In the genomic region with DNA sequence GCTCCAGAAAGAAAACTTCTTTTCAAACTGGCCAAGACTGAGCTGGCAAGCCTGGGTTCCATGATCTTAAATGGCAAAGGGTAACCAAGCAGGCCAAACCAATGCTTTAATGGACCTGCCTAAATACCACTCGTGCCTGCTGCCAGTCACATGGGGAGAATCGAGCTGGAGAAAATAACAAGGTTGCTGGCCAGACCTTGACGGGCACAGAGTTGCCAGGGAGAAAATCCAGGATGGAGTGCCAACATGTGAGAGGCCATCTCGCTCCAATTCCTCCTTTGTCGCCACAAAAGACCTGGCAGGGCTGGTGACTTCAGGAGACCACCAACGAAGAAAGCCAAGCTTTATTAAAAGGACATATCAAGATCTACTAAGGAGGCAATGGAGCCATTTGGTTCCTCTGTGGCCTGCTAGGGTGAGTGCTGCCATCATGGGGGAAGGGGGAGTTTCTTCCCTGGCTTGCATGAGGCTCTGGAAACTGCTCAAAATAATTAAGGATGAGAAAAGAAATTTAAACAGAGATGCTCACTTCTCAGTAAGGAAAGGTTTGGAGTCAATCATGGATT, we compare ENCODE assay signal across 11 mouse cellular contexts. TPM values are rescaled to one million over a fixed set of nuclear protein-coding genes. Genes with fewer than 3 reads are reported as not detected.
DNase-seq lines count a peak whose midpoint lies in the region; ATAC-seq and TF ChIP-seq lines count a peak whose summit lies in the region.
"Had no signal": no experiment of that assay in that cellular context is flagged by ENCODE, and none has a peak within 500 bp of the region (broad histone marks: within the 10 kb centered on the region; RNA-seq: fewer than 3 reads in every experiment).

No protein-coding gene starts in this region.

- 0 out of 2 replicates have a peak, but pooled peaks have one; percentile 45 for ATAC-seq in midbrain, embryonic 15.5 days (replicated peaks)
- no peak for ATAC-seq in midbrain, embryonic 11.5 days (ENCODE audit: low FRiP score)
- ATAC-seq in inflammation-experienced regulatory T-cells, adult 6 months: no peak

- H3K27ac ChIP-seq in gastrocnemius, adult 2 months: peak overlapping the region; percentile 82
- H3K27ac ChIP-seq in midbrain, embryonic 15.5 days: no peak overlapping the region
- H3K27ac ChIP-seq in midbrain, embryonic 11.5 days (ENCODE audit: low read depth, low read length): no peak overlapping the region
- H3K27ac ChIP-seq: heart, embryonic 13.5 days had no signal

- no peaks in the 10 kb centered on the region for H3K36me3 ChIP-seq in midbrain, embryonic 15.5 days (replicated peaks)
- no peaks in the 10 kb centered on the region; the same call in 1 of the 2 replicates for H3K36me3 ChIP-seq in midbrain, embryonic 11.5 days (ENCODE audit: control insufficient read depth, insufficient read depth, low read length)

- WGBS in midbrain, embryonic 15.5 days: 80% methylated on average over 6 of the region's 6 CpGs
- WGBS in midbrain, embryonic 11.5 days: 83% methylated on average over 6 of the region's 6 CpGs

- peak; percentile 69 for DNase-seq in gastrocnemius, adult 2 months
- DNase-seq in gastrocnemius, postnatal 4 days (ENCODE audit: low spot score in 2 of 2): no peak
- DNase-seq in midbrain, embryonic 11.5 days (ENCODE audit: low spot score, missing footprints): no peak
- DNase-seq in cerebellum, adult 9-11 months: peak; percentile 72
- DNase-seq in kidney, postnatal 36 days: peak; percentile 20 to 21
- no peak for DNase-seq in spleen, postnatal 36 days (ENCODE audit: low spot score in 2 of 2)

- H3K4me1 ChIP-seq in midbrain, embryonic 15.5 days: no peaks in the 10 kb centered on the region
- H3K4me1 ChIP-seq in midbrain, embryonic 11.5 days (ENCODE audit: control insufficient read depth, insufficient read depth, low read length): peaks cover 2% of the 10 kb centered on the region; the same call in 1 of the 2 replicates

- no peak overlapping the region for H3K4me2 ChIP-seq in midbrain, embryonic 15.5 days
- H3K4me2 ChIP-seq in midbrain, embryonic 11.5 days: no peak overlapping the region
- H3K4me2 ChIP-seq: heart, embryonic 13.5 days had no signal

- no peaks in the 10 kb centered on the region for H3K27me3 ChIP-seq in midbrain, embryonic 15.5 days (replicated peaks)
- H3K27me3 ChIP-seq in midbrain, embryonic 11.5 days (ENCODE audit: control insufficient read depth, insufficient read depth, low read length): no peaks in the 10 kb centered on the region
- H3K27me3 ChIP-seq: heart, embryonic 13.5 days had no signal

- H3K4me3 ChIP-seq in gastrocnemius, adult 2 months: peak overlapping the region; percentile 36
- H3K4me3 ChIP-seq in midbrain, embryonic 15.5 days: no peak overlapping the region
- H3K4me3 ChIP-seq in midbrain, embryonic 11.5 days (ENCODE audit: low read depth, low read length): no peak overlapping the region
- H3K4me3 ChIP-seq: heart, embryonic 13.5 days had no signal

- no peak for TF ChIP-seq CTCF in gastrocnemius, adult 2 months (IDR thresholded peaks at IDR 0.05)

- intact Hi-C loops in gastrocnemius, adult 2 months (cut with DNase I): loop anchor here (2.0 kb wide), 1 partner anchor 43 kb away; no protein-coding TSS in a partner anchor

- no peak overlapping the region for H3K9ac ChIP-seq in midbrain, embryonic 15.5 days
- H3K9ac ChIP-seq in midbrain, embryonic 11.5 days (ENCODE audit: low read length): no peak overlapping the region
- H3K9ac ChIP-seq: heart, embryonic 13.5 days had no signal

- H3K9me3 ChIP-seq in midbrain, embryonic 15.5 days: no peaks in the 10 kb centered on the region
- no peaks in the 10 kb centered on the region for H3K9me3 ChIP-seq in midbrain, embryonic 11.5 days (ENCODE audit: control insufficient read depth, low read length)
- H3K9me3 ChIP-seq: heart, embryonic 13.5 days had no signal

RNA-seq across cellular contexts. Expression of a gene that starts 10.4 kb away (rescaled TPM):
- not detected for total RNA-seq in gastrocnemius, adult 2 months (2021)
- total RNA-seq in gastrocnemius, postnatal 4 days (2021): not detected
- 22.1 and 26.4 TPM in 2 replicates for polyA plus RNA-seq in midbrain, embryonic 15.5 days (2015; fragmentation: Nextera tagmentation; extraction: Ambion mirVana)
- 22.6 and 23.7 TPM in 2 replicates for polyA plus RNA-seq in midbrain, embryonic 11.5 days (2014; fragmentation: Nextera tagmentation; extraction: Ambion mirVana)
- not detected for polyA plus RNA-seq in inflammation-experienced regulatory T-cells, adult 6 months (2017; shearing (Covaris generic))
- total RNA-seq: layer of hippocampus, postnatal 25 days had no signal
- polyA plus RNA-seq: testis, adult 2 months had no signal

RNA-seq across cellular contexts. Expression of a gene that starts 47.9 kb away (rescaled TPM):
- 10 to 100 TPM; 73.9 to 90.0 TPM for total RNA-seq in gastrocnemius, adult 2 months (2021)
- 100 to 1,000 TPM in 1 of 2 experiments, 10 to 100 TPM in 1; 90.7 to 105 TPM for total RNA-seq in gastrocnemius, postnatal 4 days (2021)
- polyA plus RNA-seq in midbrain, embryonic 15.5 days (2015; fragmentation: Nextera tagmentation; extraction: Ambion mirVana): 7.5 and 8.2 TPM in 2 replicates
- polyA plus RNA-seq in midbrain, embryonic 11.5 days (2014; fragmentation: Nextera tagmentation; extraction: Ambion mirVana): 5.3 and 5.9 TPM in 2 replicates
- not detected for polyA plus RNA-seq in inflammation-experienced regulatory T-cells, adult 6 months (2017; shearing (Covaris generic))

Comparison
In these comparisons a context has a peak if more than half of its experiments do, and no peak if none do; other contexts are left out.
1. DNase-seq: peak in gastrocnemius, adult 2 months (single experiment), cerebellum, adult 9-11 months (single experiment) and kidney, postnatal 36 days (2 of 2); none in gastrocnemius, postnatal 4 days (0 of 2), midbrain, embryonic 11.5 days (single experiment) and spleen, postnatal 36 days (0 of 2).
2. RNA of a gene that starts 10.4 kb away (polyA plus RNA-seq): 22.6 to 23.7 TPM in midbrain, embryonic 11.5 days and 22.1 to 26.4 TPM in midbrain, embryonic 15.5 days; not detected in inflammation-experienced regulatory T-cells, adult 6 months; every median in the first group is over 10 times any median in the second.